Mouse (Mus musculus) cerebellum, adult 8-10 months (tissue): ENCODE results near the gene Snrpd3.
A peak's percentile ranks its signal among the peaks of the same experiment; 100 is the strongest.
"Not testable (repeated sequence)": the region's sequence is repeated elsewhere in the genome, so short reads cannot be mapped to it uniquely, and the experiment has no call there.

Source experiments
- DNase-seq: peaks from one replicate; pipeline ENCODE4 v3.0.0; 2022

The Snrpd3 gene

DNA sequence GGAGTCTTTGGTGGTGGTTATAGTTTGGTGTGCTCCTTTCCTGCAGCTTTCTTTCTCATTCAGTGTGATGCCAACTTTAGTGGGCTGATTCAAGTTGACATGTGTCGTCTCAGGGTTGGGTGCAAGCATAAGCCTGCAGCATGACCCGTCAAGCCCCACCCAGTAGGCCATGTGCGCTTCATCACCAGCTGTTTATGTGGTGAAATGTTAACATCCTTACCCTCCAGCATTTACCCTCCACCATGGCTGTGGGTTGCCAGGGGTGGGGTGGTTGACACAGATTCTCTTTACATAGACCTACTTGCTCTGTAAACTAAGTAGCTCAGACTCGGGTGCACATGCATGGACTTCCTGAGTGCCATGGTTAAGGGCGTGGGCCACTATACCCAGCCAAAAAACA is 18.8 kb downstream of the Snrpd3 start:
- no peak for DNase-seq

DNA sequence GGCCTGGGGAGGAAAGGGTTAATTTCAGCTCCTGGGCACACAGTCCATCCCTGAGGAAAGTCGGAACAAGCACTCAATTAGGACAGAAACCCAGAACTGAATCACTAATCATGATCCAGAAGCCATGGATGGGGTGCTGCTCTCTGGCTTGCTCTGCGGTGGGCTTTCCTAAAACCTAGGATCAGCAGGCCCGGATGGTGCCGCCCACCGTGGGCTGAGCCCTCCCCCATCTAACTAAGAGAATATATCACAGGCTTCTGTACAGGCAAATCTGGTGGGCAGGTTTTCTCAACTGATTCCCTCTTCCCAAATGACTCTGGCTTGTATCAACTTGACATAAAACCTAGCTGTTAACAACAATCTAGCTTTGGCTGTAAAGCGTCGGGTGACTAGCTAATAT is 30.6 kb downstream of the Snrpd3 start:
- DNase-seq, result no peak

DNA sequence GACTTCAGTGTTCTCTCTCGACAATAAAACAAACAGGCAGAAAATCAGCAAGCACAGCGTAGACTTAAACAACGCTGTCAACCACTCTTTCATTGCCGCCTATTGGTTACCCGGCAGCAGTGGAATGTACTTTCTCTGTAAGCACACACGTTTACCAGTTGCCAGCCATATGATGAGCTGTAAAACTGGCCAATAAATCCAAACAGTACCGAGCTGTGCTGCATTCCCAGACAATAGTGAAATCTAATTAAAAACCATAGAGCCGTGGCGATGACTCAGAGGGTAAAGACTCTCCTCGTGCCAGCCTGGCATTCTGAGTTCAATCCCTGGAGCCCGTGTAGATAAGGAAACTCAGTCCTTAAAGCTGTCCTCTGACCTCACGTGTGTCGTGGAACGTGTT is 31.1 kb downstream of the Snrpd3 start:
- no peak for DNase-seq

DNA sequence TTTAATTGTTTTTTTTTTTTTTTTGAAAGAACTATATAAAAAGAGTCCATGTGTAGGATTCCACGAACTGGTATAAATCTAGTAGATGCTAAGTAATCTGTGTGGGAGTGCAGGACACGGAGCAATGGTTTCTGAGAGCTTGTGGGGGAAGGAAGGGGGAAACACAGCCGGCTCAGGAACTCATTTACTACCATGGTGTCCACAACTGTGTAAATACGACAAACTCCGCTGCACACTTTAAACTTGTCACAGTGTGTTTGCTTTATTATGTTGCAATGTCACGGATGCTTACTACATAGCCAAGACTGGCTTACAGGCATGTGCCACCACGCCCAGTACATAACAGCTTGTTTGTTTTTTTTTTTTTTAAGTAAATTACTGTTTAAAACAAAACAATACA is 32.5 kb downstream of the Snrpd3 start:
- no peak for DNase-seq

DNA sequence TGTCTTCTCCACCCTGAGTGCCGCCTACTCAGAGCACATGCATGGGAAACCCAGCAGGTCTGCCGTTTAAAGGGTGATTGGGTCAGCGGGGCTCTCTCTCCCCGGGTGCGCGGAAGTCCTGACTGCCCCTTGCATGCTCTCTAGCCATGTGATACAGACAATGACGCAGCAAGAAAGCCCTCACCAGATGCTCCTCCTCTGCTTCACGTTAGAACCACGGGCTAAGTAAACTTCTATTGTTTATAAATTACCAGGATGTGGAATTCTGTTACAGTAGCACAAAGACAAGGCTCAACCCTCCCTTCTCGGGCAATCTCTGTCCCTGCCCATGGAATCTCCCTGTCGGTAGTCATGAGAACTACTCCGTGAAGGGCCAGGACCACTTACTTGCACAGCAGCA is 33.8 kb downstream of the Snrpd3 start:
- DNase-seq, result no peak

DNA sequence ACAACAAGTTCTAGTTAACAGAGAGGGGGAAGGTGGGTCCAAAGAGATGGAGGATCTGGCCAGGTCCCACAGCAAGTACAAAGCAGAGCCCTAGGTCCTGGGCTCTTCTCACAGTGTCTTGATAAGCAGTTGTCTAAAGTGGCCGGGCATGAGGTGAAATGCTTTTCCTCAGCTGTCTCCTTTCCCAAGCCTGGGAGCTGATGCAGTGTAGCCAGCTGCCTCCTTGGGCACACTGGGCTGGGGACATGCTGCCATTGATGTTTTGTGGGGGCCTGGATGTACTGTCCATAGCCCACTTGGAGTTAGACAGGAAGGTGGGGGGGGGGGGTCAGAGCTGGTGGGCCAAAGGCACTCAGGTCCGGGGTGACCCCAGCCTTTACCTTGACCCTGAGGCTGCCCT is 34.8 kb downstream of the Snrpd3 start:
- no peak for DNase-seq

DNA sequence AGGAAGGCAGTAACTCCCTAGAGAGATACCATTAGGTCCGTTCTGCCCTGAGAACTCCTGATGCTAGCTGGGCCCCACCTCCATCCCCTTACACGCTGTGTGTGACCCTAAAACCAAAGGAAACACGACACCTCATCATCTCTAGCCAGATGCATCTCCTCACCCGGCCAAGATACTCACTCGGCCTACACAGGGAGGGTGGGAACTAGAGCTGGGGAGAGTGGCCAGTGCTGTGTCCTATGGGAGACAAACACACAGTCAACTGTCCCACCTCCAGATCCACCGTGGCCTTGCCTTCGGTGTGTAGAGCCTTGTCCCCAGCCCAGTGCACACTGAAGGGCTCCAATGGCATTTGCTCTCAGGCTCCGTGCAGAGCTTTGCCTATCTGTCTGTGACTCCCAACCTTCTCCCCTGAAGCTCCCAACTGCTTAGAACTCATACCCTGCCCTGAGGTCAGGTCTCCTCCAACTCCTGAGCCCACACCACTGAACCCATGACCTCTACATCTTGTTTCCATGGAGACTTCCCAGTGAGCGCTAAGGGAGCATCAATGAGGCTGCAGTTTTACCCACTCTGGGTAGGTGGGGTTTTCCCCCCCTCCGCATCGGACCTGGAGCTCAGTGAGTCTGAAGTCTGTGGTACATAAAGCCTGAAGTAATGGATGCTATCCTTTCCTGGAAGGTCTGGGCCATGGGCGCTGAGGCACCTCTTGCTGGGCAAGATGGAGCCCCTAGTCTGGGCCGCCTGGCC is 35.5 kb downstream of the Snrpd3 start:
- no peak for DNase-seq

DNA sequence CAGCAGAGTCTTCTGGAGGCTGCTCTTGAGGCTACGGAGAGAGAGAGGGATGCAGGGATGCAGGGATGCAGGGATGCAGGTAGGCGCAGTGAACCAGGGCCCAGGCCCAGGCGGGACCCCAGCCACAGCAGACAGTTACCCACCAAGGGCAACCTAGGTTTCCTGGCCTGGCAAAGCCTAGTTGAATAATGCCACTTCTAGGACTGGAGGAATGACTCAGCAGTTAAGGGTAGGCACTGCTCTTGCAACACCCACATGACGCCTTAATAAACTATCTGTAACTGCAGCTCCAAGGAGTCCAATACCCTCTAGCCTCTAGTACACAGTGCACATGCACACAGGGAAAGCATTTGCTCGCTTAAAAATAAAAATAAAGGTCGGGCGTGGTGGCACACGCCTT is 36.7 kb downstream of the Snrpd3 start:
- no peak for DNase-seq

DNA sequence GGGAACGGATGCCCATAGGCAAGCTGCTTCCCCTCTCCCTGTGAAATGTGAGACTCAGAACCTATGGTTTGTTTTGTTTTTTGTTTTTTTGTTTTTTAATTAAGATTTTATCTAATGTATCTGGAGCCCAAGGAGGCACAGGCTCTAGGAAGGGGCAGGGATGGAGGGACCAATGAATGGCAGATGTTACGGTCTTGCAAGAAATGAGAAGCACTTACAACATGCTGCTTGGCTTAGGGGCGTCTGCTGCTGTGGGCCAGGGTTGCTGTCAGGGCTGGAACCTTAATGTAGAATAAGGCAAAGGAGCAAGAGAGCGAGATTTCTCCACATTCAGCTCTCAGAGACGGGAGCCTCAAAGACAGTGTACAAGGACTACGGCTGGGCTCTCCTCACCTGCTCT is 38.2 kb downstream of the Snrpd3 start:
- no peak for DNase-seq

DNA sequence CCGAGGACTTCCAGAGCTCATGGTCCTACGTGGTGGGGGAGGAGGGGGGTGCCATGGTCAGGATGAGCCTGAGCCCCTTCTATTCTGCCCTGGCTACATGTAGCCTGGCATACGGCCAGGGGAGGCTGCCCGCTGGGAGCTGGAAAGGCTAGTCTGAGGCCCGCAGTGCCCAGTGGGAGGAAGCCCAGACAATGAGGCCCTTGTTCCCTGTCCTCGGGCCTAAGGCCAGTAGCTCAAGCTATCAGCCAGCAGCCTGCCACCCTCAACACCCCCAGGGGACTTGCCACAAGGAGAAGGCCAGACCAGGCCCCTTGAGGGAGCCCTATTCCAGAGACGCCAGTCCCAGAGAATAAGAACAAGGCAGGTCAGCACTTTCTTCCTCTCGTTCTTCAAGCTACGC is 38.7 kb downstream of the Snrpd3 start:
- peak; percentile 45 for DNase-seq

DNA sequence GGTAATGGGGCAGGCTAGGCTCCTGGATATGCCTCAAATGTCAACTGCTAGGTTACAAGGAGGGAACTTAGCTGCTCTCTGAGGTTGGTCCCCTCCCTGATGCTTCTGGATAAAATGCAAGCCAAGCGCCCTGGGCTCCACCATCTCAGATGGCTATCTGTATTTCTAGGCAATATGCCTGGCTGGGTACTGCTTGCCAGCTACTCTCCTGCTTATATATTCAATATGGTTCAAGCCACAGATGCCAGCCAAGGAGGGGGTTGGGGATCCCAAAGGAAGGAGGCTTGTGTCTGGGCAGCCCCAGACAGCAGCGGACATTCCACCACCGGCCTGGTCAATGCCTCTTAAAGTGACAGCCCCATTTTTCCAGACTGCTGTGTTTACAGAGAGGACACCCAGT is 41.2 kb downstream of the Snrpd3 start:
- DNase-seq, result peak; percentile 72

DNA sequence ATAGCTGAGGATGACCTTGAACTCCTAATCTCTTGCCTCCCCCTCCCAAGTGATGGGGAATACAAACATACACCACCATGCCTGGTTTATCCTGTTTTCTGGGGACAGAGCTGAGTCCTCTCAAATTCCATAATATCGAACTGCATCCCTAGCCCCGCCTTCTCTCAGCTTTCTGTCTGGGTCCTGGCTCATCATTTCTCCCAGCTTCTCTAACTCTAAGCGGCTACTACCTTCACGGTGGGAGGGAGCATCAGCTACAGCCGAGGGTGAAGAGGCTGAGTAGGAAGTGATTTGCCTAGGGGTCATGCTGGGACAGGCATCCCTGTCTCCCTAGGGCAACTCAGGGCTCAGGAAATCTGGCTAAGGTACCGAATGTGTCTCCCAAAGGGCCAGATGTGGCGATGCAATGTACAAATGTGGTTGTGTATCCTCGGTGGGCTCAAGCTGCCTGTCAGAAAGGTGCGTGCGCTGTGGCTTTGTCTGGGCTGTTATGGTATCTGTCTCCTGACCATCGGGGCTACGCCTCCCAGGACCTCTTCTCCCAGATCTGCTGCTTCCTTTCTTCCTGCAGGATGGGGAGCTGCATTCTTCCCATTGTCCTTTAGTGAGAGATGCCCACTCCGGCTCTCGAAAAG is 41.8 kb downstream of the Snrpd3 start:
- no peak for DNase-seq

DNA sequence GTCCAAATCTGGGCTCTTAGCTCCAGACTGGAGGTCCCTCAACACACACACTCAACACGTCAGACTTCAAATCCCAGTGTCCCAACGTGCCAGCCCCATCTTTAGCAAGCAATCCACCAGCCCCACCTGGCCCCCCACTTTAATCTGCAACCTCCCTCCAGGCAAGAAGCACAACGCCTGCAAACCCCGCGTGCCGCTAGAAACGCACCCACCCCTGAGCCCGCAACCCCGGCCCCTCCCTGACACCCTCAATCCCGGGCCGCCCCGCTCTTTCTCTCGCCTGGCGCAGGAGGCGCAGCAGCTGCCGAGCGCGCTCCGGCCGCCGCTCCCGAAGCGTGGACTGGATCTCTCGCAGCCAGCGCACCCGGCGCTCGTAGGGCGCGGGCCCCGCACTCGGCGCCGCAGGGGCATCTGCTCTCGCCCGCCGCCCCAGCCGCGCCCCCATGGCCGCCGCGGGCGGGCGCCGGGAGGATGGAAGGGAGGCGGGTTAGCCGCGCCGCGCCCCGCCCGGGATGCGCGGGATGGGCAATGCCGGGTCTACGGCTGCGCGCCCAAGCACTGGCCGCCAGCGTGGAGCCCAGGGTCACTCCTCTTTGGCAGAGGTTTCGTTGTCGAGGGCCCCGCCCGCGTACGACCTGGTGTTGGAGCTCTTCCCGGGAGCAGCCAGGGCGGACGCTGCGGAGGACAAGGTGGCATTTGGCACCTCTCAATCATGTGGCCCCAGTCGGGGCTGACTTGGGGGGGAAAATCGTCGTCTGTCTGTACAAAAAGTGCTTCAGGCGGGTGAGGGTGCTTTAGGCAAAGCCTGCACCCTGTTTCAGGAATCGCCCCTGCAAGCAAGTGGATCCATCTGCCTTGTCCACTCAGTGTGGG is 42.6 kb downstream of the Snrpd3 start, which contains the start of gene Lrrc75b:
Lrrc75b (minus strand) TSS at position 655 of the 873 bp plus-strand sequence.
- peak; percentile 77 for DNase-seq

DNA sequence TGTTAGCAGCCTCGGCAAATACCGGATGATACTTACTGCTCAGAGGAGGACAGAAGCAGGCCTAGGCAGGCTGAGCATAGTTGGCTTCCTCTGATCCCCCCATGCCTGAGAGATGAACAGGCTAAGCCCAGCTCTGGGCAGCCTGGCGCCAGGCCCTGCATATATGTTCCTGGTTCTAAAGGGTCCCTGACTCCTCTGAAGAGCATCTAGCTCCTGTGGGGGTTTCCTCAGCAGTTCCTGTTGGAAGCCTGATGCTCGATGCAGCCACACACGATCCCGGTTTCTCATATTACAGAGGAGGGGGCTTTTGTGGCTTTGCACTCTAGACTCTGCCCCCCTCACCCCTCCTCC is 43.2 kb downstream of the Snrpd3 start:
- no peak for DNase-seq

DNA sequence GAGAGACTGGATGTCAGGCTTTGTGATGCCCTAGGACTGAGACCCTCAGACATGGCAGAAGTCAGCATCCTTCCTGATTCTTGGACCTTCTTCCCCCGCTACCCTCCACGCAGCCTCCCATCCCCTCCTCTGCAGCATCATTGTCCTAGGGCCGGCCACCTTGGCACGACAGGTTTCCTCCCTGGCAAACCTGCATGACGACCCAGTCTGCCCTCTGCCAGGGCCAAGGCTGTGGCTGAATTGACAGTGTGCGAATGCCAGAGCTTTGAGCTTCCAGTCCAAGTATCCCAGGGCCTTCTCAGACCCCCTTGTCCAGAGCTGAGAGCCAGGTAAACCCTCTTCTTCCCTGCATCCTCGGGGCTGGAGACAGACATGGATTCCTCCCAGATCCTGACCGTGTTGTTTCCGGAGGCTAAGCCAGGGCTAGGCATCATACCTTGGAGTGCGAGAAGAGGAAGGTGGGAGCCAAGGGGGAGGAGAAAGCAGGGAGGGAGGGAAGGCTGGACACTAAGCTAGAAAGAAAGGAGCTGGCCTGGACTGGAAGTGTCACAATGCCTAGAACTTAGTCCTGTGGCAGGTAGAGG is 43.8 kb downstream of the Snrpd3 start, which contains the start of gene Ggt1:
Ggt1 (plus strand) TSS at position 534 of the 584 bp plus-strand sequence.
- no peak for DNase-seq

DNA sequence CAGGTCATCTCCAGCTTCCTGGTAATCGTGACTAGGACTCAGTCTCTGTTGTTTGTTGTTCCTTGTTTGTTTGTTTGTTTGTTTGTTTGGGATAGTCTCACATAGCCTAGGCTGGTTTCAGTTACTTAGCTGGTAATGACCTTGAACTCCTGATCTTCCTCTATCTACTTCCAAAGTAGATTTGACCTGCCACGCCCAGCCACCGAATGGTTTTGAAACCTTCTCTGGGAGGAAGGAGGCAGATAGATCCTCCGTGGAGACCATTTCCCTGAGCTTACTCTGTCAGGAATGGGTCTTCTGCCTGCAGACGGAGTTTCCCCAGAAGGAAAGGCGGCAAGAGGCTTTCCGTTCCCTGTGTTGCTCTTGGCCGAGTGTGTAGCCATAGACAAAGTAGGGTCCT is 45.2 kb downstream of the Snrpd3 start:
- no peak for DNase-seq

DNA sequence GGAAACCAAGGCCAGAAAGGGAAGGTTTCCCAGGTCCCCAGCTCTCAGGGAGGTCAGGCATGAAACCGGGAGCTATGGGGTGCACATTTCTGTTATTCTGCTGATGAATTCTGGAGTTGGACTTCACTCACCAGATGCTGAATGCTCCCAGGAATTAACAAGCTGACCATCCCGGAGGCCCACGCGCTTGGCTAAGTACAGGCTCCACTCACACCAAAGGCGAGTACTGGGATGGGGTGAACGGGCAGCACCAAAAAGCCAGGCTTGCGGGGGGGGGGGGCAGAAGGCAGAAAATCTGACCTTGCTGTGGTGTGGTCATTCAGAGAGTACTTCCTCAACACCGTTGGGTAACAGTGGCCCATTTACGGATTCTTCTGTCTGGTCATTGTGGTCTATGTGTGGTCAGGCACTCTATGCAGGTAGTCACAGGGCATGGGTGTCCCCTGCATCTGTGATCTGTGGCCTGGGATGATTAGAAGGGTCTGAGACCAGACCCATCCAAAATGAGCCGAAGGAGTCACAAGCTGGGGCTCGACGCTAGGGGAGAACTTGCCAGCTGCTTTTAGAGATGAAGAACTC is 47.4 kb downstream of the Snrpd3 start:
- DNase-seq, result no peak

DNA sequence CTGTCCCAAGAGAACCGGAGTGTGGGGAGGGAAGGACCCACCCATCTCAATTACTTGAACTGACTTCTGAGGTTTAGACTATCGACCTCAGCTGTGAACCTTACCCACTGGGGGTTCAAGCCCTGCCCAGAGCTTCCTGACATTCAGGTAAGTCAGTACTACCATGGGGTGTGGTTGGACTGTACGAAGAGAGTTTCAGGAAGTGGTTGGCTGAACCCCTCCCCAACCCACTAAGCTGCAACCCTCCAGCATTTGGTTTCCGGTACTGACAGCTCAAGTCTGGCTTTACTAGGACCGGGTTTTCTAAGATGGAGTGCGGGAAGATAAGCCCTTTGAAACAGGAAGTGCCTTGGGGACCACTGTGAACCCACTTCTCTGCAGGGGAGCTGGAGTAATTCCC is 48.1 kb downstream of the Snrpd3 start:
- DNase-seq, result no peak

DNA sequence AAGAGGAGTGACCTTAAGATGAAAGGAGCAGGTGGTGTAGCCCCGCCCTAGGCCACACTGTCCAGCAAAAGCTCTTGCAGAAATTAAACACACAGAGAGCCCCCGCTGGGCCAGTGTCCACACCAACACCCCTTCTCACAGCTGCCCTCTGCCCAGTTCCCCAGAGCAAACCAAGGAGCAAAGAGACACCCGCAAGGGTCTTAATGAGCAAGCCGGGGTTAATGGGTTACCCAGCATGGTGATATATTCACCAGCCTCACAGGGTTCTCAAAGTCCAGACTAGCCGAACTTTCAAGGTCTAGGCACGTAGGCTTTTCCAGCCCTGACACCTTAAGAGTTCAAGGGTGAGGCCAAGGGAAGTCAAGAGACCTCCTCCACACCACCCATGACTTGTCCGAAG is 48.6 kb downstream of the Snrpd3 start:
- no peak for DNase-seq

DNA sequence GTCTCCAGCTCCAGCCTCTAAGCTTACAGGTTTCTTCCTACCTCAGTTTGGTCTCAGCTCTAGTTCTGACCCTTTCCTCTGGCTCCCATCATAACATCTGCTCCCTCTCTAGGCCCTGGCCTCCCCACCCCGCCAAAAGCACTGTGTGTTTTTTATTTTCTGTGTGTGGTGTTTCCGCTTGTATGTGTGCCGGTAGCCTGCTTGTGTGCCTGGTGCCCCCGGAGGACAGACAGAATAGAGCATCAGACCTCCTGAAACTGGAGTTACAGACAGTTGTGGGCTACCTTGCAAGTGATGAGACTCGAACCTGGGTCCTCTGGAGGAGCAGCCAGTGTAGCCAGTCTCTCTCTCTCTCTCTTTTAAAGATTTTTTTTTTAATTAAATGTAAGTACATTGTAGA is 49.0 kb downstream of the Snrpd3 start:
- no peak for DNase-seq

DNA sequence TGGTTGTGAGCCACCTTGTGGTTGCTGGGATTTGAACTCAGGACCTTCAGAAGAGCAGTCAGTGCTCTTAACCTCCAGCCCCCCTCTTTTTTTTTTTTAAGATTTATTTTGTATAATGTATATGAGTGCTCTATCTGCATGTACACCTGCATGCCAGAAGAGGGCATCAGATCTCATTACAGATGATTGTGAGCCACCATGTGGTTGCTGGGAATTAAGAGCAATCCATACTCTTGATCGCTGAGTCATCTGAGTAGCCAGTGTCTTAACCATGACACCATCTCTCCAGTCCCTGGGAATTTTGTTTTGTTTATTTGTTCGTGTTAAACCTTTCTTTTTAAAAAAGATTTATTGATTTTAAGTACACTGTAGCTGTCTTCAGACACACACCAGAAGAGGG is 49.4 kb downstream of the Snrpd3 start:
- not testable (repeated sequence) for DNase-seq

DNA sequence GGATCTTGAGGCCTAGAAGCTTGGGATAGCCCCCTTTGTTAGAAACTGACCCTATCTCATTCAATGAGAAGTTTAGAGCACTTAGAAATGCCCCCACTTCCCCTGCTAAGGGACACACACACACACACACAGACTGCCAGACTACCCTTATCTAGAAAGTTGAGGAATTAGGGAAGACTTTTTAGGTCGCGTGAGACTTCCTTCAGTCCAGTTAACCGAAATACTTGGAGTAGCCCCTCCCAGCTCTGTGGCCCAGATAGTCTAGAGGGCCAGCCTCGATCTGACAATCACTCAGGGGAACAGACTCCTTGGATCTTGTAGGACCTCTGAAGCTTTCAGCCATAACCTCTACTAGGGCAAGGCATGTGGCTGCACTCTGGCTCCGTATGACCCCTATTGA is 50.7 kb downstream of the Snrpd3 start:
- DNase-seq, result no peak

DNA sequence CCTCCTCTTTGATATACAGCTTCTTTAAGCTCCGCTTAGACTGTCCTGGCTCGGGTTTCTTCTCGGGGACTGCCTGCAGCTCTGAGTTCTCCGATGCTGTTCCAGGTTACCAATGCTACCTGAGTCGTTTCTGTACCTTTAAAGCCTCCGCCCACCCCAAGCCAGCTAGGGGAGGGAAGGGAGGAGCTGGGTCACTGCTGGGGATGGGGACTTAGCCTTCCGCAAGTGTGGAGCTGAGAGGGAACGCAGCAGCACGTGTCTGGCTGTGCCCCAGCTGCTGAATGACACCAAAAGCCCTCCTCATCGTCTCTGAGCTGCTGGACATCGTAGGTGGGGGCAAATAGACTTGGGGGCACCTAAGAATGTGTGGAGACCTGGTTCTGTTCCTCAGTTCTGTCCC is 51.1 kb downstream of the Snrpd3 start:
- no peak for DNase-seq
